Mouse (Mus musculus): ENCODE measurements around the gene Pla2g2c.
A peak's percentile ranks its signal among the peaks of the same experiment; 100 is the strongest.

The Pla2g2c gene

DNA sequence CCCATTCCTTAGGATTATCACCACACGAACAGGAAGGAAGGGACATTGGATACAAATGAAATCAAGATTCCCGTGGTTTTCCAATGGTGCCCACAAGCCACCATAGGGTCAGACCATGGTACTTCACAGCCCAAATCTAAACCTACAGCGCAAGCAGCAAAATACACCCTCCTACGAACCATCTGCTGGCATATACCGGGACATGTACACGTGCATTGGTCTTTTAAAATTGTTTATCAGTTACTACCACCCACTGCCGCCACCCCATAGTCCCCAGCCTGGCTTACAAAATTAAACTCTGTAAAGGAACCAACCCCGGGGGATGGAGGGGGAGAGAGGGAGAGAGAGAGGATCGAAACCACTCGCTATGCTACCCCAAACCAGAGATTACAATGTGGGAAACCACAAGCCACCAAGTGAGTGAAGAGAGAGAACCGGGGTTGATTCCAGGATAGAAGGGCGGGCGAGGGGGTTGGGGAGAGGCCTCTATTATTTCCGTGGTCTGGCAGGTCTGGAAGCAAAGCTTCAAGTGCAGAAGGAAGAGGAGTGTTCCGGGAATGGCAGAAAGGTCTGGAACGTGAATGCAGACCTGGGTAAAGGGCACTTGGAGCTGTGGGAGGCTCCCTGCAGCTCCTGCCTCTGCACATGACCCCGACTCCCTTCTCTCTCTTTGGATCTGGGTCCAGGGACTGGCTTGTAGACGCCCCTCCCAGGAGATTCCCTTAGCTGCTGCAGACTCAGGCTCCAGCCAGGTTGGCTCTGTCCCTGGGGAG lies at the start of gene Pla2g2c:
Pla2g2c (plus strand) TSS at position 439 of the 773 bp plus-strand sequence.
- DNase-seq (ENCODE audit: low read depth, low spot score) = peak; percentile 90

DNA sequence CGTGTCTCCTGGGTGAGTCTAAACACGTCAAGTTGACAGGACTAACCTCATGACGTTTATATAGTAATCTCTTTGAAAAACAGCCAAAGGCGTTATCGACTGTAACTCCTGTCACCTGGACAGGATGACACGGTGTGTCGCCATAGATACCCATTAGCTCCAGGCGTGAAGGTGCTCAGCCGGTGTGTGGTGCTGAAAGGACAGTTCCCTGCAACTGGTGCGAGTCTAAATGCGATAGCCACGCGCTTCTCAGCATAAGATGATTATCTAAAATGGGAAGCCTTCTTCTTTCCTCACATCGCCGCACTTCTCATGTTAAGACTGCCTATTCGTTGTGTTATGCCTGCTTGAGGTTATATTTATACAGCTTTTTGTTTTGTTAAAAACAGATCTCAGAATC lies 48.1 kb upstream of the Pla2g2c start:
- no peak for DNase-seq (ENCODE audit: low read depth, low spot score)

DNA sequence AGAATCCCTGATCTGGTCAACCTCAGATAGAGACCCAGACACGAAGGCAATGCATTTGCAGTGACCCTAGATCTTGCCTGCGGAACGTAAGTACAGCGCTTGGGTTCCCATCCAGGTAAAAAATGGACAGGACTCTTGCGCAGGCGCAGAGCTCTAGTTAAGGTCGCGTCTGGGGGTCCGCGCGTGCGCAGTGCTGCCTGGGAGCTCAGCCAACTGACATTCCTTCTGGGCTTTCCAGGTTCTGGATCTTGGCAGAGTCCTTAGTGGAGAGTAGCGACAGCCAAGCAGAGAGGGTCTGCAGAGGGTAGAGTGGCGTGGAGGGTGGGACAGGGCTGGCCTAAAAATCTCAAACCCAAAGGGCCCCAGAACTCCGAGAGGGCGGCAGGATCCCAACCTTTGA lies 47.0 kb upstream of the Pla2g2c start:
- no peak for DNase-seq (ENCODE audit: low read depth, low spot score)

DNA sequence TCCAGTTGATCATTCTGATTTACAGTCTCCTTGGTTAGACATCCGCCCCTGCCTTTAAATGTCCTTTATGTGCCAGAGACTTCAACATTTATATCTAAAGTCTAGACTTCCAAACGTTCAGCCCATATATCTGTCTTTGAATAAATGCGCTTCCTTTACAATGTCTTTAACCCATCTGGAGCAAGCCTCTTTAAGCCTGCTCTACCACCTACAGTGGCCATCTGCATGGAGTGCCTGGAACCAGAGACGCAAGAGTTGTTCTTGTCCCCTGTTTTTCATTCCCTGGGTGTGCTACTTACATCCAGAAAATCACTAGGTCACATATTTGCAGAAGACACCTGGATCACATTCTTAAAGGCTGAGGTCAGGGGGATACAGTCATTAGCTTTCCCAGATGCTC lies 44.5 kb upstream of the Pla2g2c start:
- DNase-seq (ENCODE audit: low read depth, low spot score) = no peak

DNA sequence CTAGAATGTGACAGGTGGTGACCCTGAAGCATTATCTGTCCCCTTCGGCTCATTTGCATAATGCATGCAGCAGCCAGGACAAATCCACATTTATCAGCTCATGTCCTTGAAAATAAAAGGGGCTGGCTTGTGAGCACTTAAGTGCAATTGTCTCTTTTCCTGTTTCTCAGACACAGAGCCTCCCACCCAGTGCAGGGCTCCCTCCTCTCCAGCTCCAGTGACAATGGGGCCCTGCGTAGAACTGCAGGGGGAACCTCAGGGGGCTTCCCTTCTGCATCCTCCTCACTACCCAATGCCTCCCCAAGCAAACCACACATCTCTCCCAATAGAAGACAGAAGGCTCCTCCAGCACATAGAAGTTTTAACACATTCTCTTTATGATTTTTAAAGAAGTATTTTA lies 41.8 kb upstream of the Pla2g2c start:
- no peak for DNase-seq (ENCODE audit: low read depth, low spot score)

DNA sequence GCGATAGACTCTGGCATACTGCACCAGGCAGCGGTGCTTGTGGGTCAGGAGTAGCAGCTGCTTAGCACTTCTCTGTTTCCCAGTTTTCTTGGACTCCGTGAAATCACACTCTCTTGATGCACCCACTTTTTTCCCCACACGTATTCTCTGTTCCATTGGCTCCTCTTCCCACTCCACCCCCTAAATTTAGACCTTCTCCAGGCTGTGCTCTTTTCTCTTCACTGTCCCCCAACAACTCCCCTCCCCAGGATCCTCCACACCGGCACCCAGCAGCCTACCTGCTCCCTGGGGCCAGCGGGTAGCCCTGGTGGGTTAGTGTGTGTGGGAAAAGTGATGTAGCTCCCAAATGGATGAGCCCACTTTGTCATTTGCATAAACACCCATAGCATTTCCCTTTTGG lies 38.8 kb upstream of the Pla2g2c start:
- DNase-seq (ENCODE audit: low read depth, low spot score) = peak; percentile 78

DNA sequence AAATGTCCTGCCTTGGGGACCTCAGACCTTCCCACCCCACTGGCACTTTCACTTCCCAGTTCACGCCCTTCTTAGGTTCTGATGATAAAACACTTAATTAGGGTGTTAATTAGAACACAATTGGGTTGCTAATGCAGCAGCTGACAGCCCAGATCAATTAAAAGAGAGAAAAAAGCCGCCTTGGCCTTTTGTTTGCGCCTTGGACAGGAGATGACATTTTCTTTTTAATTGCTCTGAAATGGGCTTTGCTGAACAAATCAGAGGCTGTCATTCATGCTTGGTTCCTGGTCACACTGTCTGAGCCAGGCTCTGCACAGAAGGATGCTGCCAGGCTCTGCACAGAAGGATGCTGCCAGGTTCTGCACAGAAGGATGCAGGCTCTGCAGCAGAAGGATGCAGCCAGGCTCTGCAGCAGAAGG lies 35.5 kb upstream of the Pla2g2c start:
- no peak for DNase-seq (ENCODE audit: low read depth, low spot score)

DNA sequence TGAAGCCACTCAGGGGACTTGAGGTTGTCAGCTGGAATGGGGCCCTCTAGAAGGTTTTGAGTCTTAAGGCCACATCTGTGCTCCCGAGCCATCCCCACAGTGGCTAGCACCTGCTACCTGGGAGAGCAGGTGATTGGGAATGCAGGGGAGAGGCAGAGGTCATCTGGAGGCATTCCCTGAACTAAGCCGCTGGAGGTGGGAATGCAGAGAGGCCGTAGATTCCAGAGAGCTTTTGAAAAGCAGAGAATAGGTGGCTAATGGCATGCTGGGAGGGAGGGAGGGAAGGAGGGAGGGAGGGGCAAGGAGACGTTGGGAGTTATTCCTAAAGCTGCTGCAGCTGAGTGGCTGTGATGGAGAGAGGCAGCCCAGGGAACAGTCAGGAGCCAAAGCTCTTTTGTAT lies 34.0 kb upstream of the Pla2g2c start:
- no peak for DNase-seq (ENCODE audit: low read depth, low spot score)

DNA sequence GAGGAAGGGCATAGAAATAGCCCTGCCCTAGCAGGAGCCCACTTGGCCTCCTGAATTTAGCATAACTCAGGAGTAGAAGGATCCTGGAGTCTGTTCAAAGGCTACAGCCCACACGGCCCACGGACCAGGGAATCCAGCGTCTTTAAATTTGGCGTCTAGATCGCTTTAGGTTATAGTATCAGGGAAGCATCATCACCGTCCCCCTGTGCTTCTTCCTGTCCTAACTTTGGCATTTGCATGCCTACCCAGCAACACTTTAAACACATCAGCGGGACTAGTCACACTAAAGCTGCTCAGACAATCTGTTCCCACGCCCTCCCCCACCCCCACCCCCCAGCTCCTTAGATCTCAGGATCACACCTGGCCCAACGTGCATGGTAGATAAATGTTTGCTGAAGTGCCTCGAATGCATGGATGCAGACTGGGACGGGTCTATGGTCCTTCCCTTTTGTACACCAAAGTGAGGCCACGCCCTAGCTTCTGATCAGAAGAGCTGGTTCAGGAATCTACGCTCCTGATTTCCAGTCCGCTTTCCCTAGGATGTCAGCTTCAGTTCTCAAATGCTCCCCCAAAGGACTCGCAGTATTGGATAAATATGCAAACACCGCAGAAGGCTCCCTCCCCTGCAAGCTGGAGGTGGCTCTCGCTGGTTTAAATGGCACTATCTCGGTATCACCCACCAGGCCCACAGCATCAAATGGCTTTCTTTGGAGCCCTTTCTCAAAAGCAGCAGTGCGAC lies 33.0 kb upstream of the Pla2g2c start:
- peak; percentile 89 for DNase-seq (ENCODE audit: low read depth, low spot score)

DNA sequence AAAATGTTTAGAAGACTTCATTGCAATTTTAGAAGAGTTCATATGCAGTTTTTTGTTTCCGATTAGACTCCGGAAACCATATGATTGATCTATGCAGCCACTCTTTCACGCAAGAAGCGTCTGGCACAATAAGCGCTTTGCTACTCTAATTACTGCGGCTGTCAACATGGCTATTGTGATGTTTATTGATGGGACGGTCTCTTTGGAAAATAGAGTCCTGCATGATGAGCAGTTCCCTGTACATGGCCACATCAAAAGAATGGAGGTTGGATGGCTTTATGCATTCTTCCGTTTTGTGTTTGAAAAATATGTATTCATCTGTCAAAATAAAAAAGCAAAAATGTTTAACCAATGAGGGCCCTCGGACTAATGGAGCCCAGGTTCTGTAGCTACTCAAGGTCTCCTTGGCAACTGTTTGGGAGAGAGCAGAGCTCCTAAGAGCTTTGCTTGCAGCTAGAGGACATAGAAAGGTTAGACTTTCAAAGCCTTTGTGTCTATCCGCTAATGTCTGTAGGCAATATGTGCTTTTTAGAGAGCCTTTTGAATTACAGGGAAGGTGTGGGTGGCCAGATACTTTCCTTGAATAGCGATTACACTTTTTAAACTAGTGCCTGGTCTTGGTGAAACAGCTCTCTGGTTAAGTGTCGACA lies 31.4 kb upstream of the Pla2g2c start:
- no peak for DNase-seq (ENCODE audit: low read depth, low spot score)

- DNase-seq (ENCODE audit: low read depth, low spot score) = no peak
These were observed 27.9 kb upstream of the Pla2g2c start for GRCm38 (mm10) chr4:138696720-138697119.

- DNase-seq (ENCODE audit: low read depth, low spot score) = no peak
These were observed 27.3 kb upstream of the Pla2g2c start for GRCm38 (mm10) chr4:138697166-138697860.

GRCm38 (mm10) chr4:138698296-138698695 lies 26.3 kb upstream of the Pla2g2c start:
- DNase-seq (ENCODE audit: low read depth, low spot score) = no peak

GRCm38 (mm10) chr4:138700184-138700982 lies 24.2 kb upstream of the Pla2g2c start:
- no peak for DNase-seq (ENCODE audit: low read depth, low spot score)

DNA sequence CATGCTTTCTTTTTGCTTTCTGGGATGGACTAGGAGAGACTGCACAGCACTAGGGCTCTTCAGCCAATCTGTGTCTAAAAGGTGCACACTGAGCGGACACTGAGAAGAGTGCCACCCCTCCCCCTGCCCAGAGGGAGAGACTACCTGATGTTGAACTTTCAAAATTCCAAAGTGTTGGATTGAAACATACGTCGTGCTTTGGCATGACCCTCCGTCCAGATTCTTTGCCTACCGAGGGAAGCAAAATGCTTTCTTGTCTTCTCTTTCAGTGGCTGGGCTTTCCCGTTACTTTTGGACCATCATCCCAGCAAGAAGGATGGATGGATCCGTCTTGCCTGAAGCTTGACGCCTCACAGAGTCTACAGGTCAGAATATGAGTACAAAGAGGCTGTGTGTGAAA lies 23.5 kb upstream of the Pla2g2c start:
- DNase-seq (ENCODE audit: low read depth, low spot score) = no peak

- no peak for DNase-seq (ENCODE audit: low read depth, low spot score)
These were observed 22.6 kb upstream of the Pla2g2c start for GRCm38 (mm10) chr4:138702031-138702430.

GRCm38 (mm10) chr4:138702528-138702927 lies 22.1 kb upstream of the Pla2g2c start:
- DNase-seq (ENCODE audit: low read depth, low spot score) = no peak

GRCm38 (mm10) chr4:138703591-138703990 lies 21.0 kb upstream of the Pla2g2c start:
- no peak for DNase-seq (ENCODE audit: low read depth, low spot score)

- DNase-seq (ENCODE audit: low read depth, low spot score) = no peak
These were observed 20.4 kb upstream of the Pla2g2c start for GRCm38 (mm10) chr4:138704169-138704568.

DNA sequence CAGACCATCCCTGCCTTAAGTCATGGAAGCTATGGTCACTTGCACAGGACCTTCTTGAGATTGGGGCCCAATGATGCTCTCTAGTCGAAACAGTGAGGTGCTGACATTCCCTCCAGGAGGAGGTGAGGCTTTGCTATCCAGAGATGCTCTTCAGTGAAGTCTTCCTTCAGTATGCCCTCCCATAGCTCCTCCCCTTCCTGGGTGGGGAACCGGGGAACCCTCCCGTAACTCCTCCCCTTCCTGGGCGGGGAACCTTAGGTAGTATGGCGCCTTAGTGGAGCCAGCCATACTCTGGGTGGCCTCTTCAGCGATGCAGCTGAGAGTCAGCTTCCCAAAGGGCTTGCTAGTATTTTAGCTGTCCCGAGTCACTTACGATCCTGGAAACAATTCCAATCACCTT lies 18.0 kb upstream of the Pla2g2c start:
- DNase-seq (ENCODE audit: low read depth, low spot score) = no peak

DNA sequence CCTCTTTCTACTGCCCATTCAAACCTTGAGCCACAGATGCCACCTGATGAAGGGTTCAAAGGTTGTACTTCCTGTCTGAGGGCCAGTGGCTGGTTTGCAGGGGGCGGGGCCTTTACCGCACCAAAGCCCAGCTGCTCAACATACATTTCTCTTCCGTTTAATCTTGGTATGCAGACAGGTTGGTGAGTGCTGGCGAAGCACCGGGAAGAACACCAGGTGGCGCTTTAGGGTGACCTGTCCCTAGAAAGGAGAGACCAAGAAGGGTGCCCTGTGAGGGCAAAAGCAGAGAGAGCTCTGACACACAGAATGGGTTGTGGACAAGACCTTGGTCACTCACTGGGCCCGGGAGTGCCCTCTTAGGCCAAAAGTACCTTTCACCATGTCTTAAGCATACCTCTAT lies 16.0 kb upstream of the Pla2g2c start:
- DNase-seq (ENCODE audit: low read depth, low spot score) = no peak
